Mouse (Mus musculus): ENCODE measurements at regions not wholly inside any gene's neighbourhood (a gene's known extent, or its start where the extent isn't known, plus 50 kb on each side); places are given as distances from the start of the nearest gene placed in this dataset.

DNA sequence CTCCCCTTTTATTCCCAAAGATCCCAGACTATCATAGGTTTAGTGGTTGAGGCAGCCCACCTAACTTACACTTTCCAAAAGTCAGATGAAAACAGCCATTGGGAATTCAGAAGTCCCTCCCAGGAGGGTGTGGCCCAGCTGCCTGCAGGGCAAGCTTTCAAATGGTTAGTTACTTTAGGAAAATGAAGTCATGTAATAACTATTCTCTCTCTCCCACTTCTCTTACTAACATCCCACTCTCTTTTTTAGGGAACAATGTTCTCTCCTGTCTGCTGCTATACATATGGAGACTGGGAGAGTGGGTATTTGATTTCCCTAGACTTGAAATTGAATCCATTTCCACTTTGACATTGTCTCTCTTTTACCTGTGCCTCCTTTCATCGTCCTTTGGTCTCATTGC, 55.0 kb downstream of the Zfp648 start:
- ATAC-seq (replicated peaks; ENCODE audit: low FRiP score, low TSS enrichment, poor library complexity, severe bottlenecking) = no peak

DNA sequence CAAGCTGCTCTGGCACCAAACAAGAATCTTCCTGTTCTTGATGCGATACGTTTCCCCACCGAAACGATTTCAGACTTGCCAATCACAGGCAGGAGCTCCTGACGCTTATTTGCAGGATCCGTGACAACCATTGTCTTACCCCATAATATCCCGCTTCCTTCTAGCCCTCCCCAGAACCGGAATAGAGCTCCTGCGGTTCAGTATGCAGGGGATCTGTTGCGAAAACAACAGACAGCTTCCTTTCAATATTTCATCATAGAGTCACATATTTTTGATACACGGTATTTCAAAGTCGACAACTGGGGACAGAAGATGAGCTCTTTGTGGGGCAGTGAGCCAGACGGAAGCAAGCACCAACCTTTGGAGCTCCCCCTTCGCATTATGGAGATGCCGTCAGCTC, 55.8 kb downstream of the Zfp648 start:
- ATAC-seq (replicated peaks; ENCODE audit: low FRiP score, low TSS enrichment, poor library complexity, severe bottlenecking) = no peak

DNA sequence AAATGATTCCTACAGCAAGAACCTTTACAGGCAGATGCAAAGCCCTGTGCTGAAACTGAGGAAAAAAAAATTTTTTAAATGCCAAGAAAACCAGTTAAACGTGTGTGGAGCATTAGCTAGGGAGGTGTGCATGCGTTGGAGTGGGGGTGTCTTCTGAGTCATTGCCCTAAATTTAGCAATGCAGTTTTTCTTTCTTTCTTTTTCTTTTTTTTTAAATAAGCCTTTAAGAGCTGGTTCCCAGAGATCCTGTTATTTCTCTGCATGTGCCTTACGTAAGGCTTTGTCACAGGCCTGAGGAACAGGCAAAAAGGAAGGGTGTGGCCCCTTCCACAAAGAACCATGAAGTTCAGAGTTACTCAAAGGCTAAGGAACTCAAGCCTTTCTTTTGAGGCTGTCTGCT, 57.5 kb downstream of the Zfp648 start:
- ATAC-seq (replicated peaks; ENCODE audit: low FRiP score, low TSS enrichment, poor library complexity, severe bottlenecking) = no peak

DNA sequence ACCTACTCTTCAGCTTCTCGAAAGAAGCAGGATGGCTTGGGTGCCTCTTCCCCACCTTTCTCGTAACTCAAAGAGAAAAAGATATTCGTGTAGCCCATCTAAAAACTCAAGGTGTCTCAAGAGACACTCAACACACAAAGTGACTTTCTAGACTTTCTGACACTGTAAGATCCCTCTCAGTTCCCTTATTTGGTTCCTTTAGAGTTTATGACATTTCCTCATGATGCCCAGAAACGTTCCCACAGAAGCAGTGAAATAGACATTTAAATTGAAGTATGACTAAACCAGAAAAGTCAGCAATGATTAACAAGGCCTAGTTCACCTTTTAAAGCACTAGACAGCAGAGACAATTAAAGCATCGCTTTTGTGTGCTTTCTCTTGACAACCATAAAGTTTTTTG, 59.4 kb downstream of the Zfp648 start:
- ATAC-seq (replicated peaks; ENCODE audit: low FRiP score, low TSS enrichment, poor library complexity, severe bottlenecking) = no peak

DNA sequence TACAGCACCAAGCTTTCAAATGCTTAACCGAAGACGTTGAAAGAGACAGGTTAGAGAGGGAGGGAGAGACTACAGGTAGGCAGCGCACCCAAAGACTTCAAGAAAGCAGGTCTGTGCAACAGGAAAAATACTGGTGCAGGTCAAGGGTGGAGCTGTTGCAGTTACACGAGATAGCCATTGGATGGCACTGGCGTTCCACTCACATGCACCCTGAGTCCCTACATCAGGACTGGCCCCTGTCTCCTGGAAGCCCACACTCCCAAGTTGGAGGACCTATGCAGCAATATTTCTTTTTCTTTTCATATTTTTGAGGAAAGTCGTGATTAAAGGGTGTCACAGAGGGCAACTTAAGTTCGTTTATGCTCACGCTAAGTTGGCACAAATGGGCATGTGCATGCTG, 80.5 kb downstream of the Zfp648 start:
- ATAC-seq (replicated peaks; ENCODE audit: low FRiP score, low TSS enrichment, poor library complexity, severe bottlenecking) = peak; percentile 83; the same call in 1 of the 2 replicates

DNA sequence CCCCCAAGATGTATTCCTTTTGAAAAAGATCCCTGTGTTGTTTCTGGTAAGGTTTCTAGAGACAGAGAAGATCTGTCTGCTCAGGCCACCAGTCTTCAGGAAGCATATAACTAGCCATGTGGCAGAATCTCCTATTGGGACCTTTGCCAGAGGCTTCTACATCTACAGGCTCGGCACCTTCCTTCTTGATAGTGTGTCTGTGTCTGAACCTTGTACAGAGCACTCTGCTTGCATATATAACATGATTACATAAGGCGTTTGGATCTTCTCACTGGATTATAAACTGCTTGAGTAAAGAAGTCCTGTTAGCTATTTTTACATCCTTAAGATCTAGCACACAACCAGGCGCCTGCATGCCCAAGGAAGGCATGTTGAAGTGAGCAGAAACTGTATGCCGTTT, 85.1 kb downstream of the Zfp648 start:
- ATAC-seq (replicated peaks; ENCODE audit: low FRiP score, low TSS enrichment, poor library complexity, severe bottlenecking) = no peak

DNA sequence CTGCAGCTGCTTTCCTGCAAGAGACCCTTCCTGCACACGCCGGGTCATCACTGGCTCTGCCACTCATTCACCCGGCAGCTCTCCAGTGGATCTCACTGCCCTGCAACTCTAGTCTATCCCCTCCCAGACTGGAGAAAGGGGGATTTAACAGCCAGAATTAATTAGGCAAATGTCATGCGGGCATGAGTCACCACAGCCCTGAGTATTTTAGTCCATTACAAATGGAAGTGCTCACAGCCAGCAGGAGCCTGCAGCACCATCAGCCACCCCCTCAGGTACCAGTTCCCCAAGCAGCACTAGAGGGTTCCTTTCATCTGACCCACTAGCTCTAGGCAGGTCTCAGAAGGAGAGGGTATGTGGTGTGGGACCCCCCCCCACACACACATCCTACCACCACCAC, 91.7 kb downstream of the Zfp648 start:
- no peak for ATAC-seq (replicated peaks; ENCODE audit: low FRiP score, low TSS enrichment, poor library complexity, severe bottlenecking)

DNA sequence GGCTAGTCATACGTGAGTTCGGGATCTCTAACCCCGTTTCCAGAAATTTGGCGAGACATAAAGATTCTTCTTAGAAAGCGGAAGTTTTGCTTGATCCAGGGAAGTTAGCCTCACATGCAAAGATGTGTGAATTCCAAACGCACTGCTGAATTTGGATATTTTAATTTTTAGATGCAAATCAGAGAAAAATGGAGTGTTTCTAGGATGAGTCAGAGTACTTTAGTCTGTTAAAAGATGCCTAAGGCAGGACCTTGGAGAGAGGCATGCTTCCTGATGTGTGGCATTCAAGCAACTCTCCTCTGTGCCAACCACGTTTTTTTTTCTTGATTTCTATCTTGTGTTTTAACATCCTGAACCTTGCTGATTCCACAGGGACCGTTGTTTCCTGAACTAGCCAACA, 95.1 kb downstream of the Zfp648 start:
- ATAC-seq (replicated peaks; ENCODE audit: low FRiP score, low TSS enrichment, poor library complexity, severe bottlenecking) = no peak

DNA sequence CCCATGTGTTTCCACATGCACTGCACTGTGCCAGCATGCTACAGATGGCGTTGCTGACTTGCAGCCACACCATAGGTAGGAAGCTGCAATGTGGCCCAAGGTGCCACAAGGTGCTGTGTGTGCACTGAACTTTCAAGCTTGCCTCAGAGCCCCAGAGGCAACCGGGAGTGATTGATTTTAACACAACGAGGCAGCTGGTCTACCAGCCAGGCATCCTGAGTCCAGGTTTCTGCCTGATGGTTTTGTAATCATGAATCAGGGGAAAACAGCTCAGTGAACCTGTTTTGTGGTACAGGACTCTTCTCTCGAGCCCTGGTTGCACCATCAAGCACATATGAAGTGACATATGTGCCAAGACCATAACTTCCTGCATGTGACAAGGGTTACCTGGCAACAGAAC, 98.9 kb downstream of the Zfp648 start:
- no peak for ATAC-seq (replicated peaks; ENCODE audit: low FRiP score, low TSS enrichment, poor library complexity, severe bottlenecking)

DNA sequence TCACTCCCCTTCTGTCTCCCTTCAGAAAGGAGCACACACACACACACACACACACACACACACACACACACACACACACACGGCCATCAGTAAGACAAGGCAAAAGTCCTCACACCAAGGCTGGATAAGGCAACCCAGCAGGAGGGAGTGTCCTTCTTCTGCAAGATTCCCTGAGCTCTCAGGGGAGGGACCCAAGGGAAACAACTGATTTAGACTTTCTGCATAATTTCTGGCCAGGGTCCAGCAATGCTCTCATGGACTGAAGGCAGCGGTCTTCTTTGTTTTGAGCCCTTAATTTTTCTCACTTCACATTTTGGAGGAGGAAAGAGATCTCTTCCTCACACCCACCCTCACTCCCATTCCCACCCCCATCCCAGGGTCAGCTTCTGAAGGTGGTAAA, 108.7 kb downstream of the Zfp648 start:
- ATAC-seq (replicated peaks; ENCODE audit: low FRiP score, low TSS enrichment, poor library complexity, severe bottlenecking) = no peak

Data from megakaryocyte-erythroid progenitor cell, adult 5-6 weeks (primary cell).